Mouse (Mus musculus): ENCODE results near the gene Dnajc7. TPM values are rescaled to one million over a fixed set of nuclear protein-coding genes. Genes with fewer than 3 reads are reported as not detected.
A peak's percentile ranks its signal among the peaks of the same experiment; 100 is the strongest.

The Dnajc7 gene
- polyA plus RNA-seq, 1 experiment from 2014 or later = 96.1 TPM

GRCm38 (mm10) chr11:100569789-100570188, 50.2 kb downstream of the Dnajc7 start:
- H3K4me3 ChIP-seq (ENCODE audit: low read depth, low read length) = no peak overlapping the region
- H3K36me3 ChIP-seq (ENCODE audit: control insufficient read depth, insufficient read depth, low read length) = no peaks in the 10 kb centered on the region
- DNase-seq (ENCODE audit: low spot score, missing footprints) (no peak), ATAC-seq (ENCODE audit: low FRiP score) (no peak)
- peaks cover 5% of the 10 kb centered on the region for H3K27me3 ChIP-seq (ENCODE audit: control insufficient read depth, insufficient read depth, low read length)
- no peaks in the 10 kb centered on the region for H3K9me3 ChIP-seq (ENCODE audit: control insufficient read depth, low read length)
- H3K4me1 ChIP-seq (ENCODE audit: control insufficient read depth, insufficient read depth, low read length) = peaks cover 8% of the 10 kb centered on the region
- H3K4me2 ChIP-seq = no peak overlapping the region
- no peak overlapping the region for H3K9ac ChIP-seq (ENCODE audit: low read length)
- 76% methylated on average over 9 of the region's 9 CpGs for WGBS
- H3K27ac ChIP-seq (ENCODE audit: low read depth, low read length) = no peak overlapping the region

- DNase-seq (ENCODE audit: low spot score, missing footprints) (no peak), ATAC-seq (ENCODE audit: low FRiP score) (no peak)
- Histone ChIP-seq H3K4me3 (ENCODE audit: low read depth, low read length) (no peak overlapping the region), H3K9me3 (ENCODE audit: control insufficient read depth, low read length) (no peaks in the 10 kb centered on the region), H3K36me3 (ENCODE audit: control insufficient read depth, insufficient read depth, low read length) (no peaks in the 10 kb centered on the region), H3K9ac (ENCODE audit: low read length) (no peak overlapping the region), H3K4me2 (no peak overlapping the region), H3K27me3 (ENCODE audit: control insufficient read depth, insufficient read depth, low read length) (peaks cover 5% of the 10 kb centered on the region), H3K4me1 (ENCODE audit: control insufficient read depth, insufficient read depth, low read length) (peaks cover 7% of the 10 kb centered on the region), H3K27ac (ENCODE audit: low read depth, low read length) (no peak overlapping the region)
- 81% methylated on average over 8 of the region's 8 CpGs for WGBS
These were observed 51.3 kb downstream of the Dnajc7 start for GRCm38 (mm10) chr11:100568692-100569091.

DNA sequence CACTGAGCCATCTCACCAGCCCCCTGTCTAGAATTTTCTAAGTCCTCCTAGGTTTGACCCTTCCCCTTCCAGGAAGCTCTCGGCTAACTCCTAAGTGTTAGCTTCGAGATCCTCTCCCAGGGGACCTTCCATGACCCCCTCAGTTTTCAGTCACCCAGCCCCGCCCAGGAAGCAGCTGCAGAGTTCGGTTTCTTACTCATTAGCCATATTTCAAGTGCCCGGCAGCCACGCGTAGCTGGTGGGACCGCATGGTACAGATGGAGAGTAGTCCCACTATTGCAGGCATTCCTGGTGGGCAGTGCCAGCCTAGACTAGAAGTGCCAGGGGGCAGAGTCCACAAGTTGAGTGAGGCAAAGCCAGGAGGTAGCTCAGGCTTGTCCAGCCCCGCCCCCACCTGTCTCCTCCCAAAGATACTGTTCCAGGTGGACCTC, 52.1 kb downstream of the Dnajc7 start:
- Histone ChIP-seq H3K36me3 (ENCODE audit: control insufficient read depth, insufficient read depth, low read length) (no peaks in the 10 kb centered on the region), H3K9ac (ENCODE audit: low read length) (no peak overlapping the region), H3K4me1 (ENCODE audit: control insufficient read depth, insufficient read depth, low read length) (peaks cover 7% of the 10 kb centered on the region), H3K27ac (ENCODE audit: low read depth, low read length) (no peak overlapping the region), H3K27me3 (ENCODE audit: control insufficient read depth, insufficient read depth, low read length) (peaks cover 5% of the 10 kb centered on the region), H3K9me3 (ENCODE audit: control insufficient read depth, low read length) (no peaks in the 10 kb centered on the region), H3K4me3 (ENCODE audit: low read depth, low read length) (no peak overlapping the region), H3K4me2 (no peak overlapping the region)
- 76% methylated on average over 9 of the region's 9 CpGs for WGBS
- no peak for ATAC-seq (ENCODE audit: low FRiP score)
- DNase-seq (ENCODE audit: low spot score, missing footprints) = peak; percentile 67

- no peak overlapping the region for H3K27ac ChIP-seq (ENCODE audit: low read depth, low read length)
- H3K4me2 ChIP-seq = no peak overlapping the region
- H3K4me1 ChIP-seq (ENCODE audit: control insufficient read depth, insufficient read depth, low read length) = peaks cover 7% of the 10 kb centered on the region
- no peaks in the 10 kb centered on the region for H3K36me3 ChIP-seq (ENCODE audit: control insufficient read depth, insufficient read depth, low read length)
- no peak for ATAC-seq (ENCODE audit: low FRiP score)
- no peak for DNase-seq (ENCODE audit: low spot score, missing footprints)
- H3K9ac ChIP-seq (ENCODE audit: low read length) = no peak overlapping the region
- no peak overlapping the region for H3K4me3 ChIP-seq (ENCODE audit: low read depth, low read length)
- H3K9me3 ChIP-seq (ENCODE audit: control insufficient read depth, low read length) = no peaks in the 10 kb centered on the region
- WGBS = 84% methylated on average over 5 of the region's 5 CpGs
- H3K27me3 ChIP-seq (ENCODE audit: control insufficient read depth, insufficient read depth, low read length) = peaks cover 5% of the 10 kb centered on the region
These were observed 52.7 kb downstream of the Dnajc7 start for GRCm38 (mm10) chr11:100567229-100567628.

GRCm38 (mm10) chr11:100564703-100565102, 55.3 kb downstream of the Dnajc7 start:
- no peaks in the 10 kb centered on the region for H3K36me3 ChIP-seq (ENCODE audit: control insufficient read depth, insufficient read depth, low read length)
- no peaks in the 10 kb centered on the region for H3K9me3 ChIP-seq (ENCODE audit: control insufficient read depth, low read length)
- ATAC-seq (ENCODE audit: low FRiP score) (no peak), DNase-seq (ENCODE audit: low spot score, missing footprints) (no peak)
- no peaks in the 10 kb centered on the region for H3K27me3 ChIP-seq (ENCODE audit: control insufficient read depth, insufficient read depth, low read length)
- H3K4me1 ChIP-seq (ENCODE audit: control insufficient read depth, insufficient read depth, low read length) = no peaks in the 10 kb centered on the region
- no peak overlapping the region for H3K27ac ChIP-seq (ENCODE audit: low read depth, low read length)
- H3K9ac ChIP-seq (ENCODE audit: low read length) = no peak overlapping the region
- 91% methylated on average over 6 of the region's 6 CpGs for WGBS
- no peak overlapping the region for H3K4me2 ChIP-seq
- H3K4me3 ChIP-seq (ENCODE audit: low read depth, low read length) = no peak overlapping the region

DNA sequence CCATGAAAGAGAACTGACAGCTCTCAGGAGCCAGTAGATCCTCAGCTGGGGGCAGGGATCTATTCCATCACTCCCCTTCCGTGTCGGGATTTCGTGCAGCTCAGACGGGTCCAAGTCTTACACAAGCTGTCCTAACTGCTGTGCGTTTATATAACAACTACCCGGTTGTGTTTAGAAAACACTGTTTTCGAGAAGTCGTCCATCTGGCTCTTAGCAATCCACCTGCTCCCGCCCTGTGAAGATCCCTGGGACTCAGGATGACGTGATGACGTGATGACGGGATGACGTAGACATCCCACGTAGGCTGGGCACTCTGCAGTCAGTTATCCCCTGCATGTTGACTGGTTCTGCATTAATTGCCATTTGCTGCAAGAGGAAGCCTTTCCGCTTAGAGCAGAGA, 55.7 kb downstream of the Dnajc7 start:
- 86% methylated on average over 15 of the region's 15 CpGs for WGBS
- Histone ChIP-seq H3K4me3 (ENCODE audit: low read depth, low read length) (no peak overlapping the region), H3K4me2 (no peak overlapping the region), H3K4me1 (ENCODE audit: control insufficient read depth, insufficient read depth, low read length) (peaks cover 2% of the 10 kb centered on the region; the same call in 1 of the 2 replicates), H3K9me3 (ENCODE audit: control insufficient read depth, low read length) (no peaks in the 10 kb centered on the region), H3K9ac (ENCODE audit: low read length) (no peak overlapping the region), H3K27me3 (ENCODE audit: control insufficient read depth, insufficient read depth, low read length) (no peaks in the 10 kb centered on the region), H3K27ac (ENCODE audit: low read depth, low read length) (no peak overlapping the region), H3K36me3 (ENCODE audit: control insufficient read depth, insufficient read depth, low read length) (no peaks in the 10 kb centered on the region)
- no peak for DNase-seq (ENCODE audit: low spot score, missing footprints)
- ATAC-seq (ENCODE audit: low FRiP score) = no peak

DNA sequence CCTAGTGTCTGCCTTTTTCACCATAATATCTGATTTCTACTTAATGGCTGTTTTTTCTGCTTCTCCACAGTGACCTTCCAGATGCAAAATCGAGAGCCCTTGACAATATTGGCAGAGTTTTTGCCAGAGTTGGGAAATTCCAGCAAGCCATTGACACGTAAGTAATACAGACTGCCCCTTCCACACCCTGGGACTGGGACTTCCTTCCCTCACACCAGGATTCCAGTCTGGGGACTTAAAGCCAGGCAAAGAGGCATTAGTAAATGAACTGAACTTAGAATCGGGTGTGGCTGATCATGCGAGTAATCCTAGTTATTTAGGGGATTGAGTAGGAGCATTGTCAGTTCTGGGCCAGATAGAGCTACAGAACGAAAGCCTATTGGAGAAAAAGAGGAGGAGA, 58.2 kb downstream of the Dnajc7 start:
- ATAC-seq (ENCODE audit: low FRiP score) = no peak
- peaks cover 3% of the 10 kb centered on the region; the same call in 1 of the 2 replicates for H3K4me1 ChIP-seq (ENCODE audit: control insufficient read depth, insufficient read depth, low read length)
- 52% methylated on average over 5 of the region's 5 CpGs for WGBS

GRCm38 (mm10) chr11:100559476-100559875, 60.5 kb downstream of the Dnajc7 start:
- Histone ChIP-seq H3K27me3 (ENCODE audit: control insufficient read depth, insufficient read depth, low read length) (no peaks in the 10 kb centered on the region), H3K4me1 (ENCODE audit: control insufficient read depth, insufficient read depth, low read length) (peaks cover 3% of the 10 kb centered on the region; the same call in 1 of the 2 replicates), H3K9ac (ENCODE audit: low read length) (no peak overlapping the region), H3K36me3 (ENCODE audit: control insufficient read depth, insufficient read depth, low read length) (no peaks in the 10 kb centered on the region), H3K4me2 (no peak overlapping the region), H3K27ac (ENCODE audit: low read depth, low read length) (no peak overlapping the region), H3K9me3 (ENCODE audit: control insufficient read depth, low read length) (no peaks in the 10 kb centered on the region), H3K4me3 (ENCODE audit: low read depth, low read length) (no peak overlapping the region)
- WGBS = 48% methylated on average over 7 of the region's 7 CpGs
- DNase-seq (ENCODE audit: low spot score, missing footprints) (peak; percentile 77), ATAC-seq (ENCODE audit: low FRiP score) (no peak)

More for the DNA sequence above, 58.2 kb downstream of the Dnajc7 start:
- peak; percentile 74 for DNase-seq (ENCODE audit: low spot score, missing footprints)
- H3K9ac ChIP-seq (ENCODE audit: low read length) = no peak overlapping the region
- H3K4me3 ChIP-seq (ENCODE audit: low read depth, low read length) = no peak overlapping the region
- no peaks in the 10 kb centered on the region for H3K36me3 ChIP-seq (ENCODE audit: control insufficient read depth, insufficient read depth, low read length)
- no peak overlapping the region for H3K4me2 ChIP-seq
- H3K27ac ChIP-seq (ENCODE audit: low read depth, low read length) = no peak overlapping the region
- no peaks in the 10 kb centered on the region for H3K27me3 ChIP-seq (ENCODE audit: control insufficient read depth, insufficient read depth, low read length)
- no peaks in the 10 kb centered on the region for H3K9me3 ChIP-seq (ENCODE audit: control insufficient read depth, low read length)

DNA sequence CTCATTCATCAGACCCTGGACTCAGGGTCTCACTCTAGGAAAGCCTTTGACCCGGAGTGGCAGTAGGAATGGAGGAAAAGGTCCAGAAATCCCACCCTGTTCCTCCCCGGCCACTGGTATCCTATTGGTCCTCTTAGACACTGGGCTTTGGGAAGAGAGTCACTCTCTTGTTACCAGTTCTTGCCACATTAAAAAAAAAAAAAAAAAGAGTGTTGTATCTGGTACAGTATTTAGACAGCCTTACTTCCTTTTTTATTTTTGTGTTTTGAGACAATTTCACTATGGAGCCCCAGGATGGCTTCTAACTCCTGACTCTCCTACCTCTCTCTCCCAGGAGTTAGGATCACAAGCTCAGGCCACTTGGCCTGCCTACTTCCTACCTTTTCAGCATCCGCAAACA, 62.4 kb downstream of the Dnajc7 start:
- peaks cover 3% of the 10 kb centered on the region; the same call in 1 of the 2 replicates for H3K4me1 ChIP-seq (ENCODE audit: control insufficient read depth, insufficient read depth, low read length)
- H3K4me2 ChIP-seq = no peak overlapping the region
- no peaks in the 10 kb centered on the region for H3K27me3 ChIP-seq (ENCODE audit: control insufficient read depth, insufficient read depth, low read length)
- no peaks in the 10 kb centered on the region for H3K36me3 ChIP-seq (ENCODE audit: control insufficient read depth, insufficient read depth, low read length)
- no peak overlapping the region for H3K27ac ChIP-seq (ENCODE audit: low read depth, low read length)
- 82% methylated on average over 3 of the region's 3 CpGs for WGBS
- DNase-seq (ENCODE audit: low spot score, missing footprints) = no peak
- H3K9ac ChIP-seq (ENCODE audit: low read length) = no peak overlapping the region
- no peaks in the 10 kb centered on the region for H3K9me3 ChIP-seq (ENCODE audit: control insufficient read depth, low read length)
- ATAC-seq (ENCODE audit: low FRiP score) = no peak
- H3K4me3 ChIP-seq (ENCODE audit: low read depth, low read length) = no peak overlapping the region
